Mouse (Mus musculus) liver, adult 10 weeks (tissue): ENCODE measurements around the gene Hic2. TPM values are rescaled to one million over a fixed set of nuclear protein-coding genes. Genes with fewer than 3 reads are reported as not detected.

Experiments
- polyA plus RNA-seq: library from polyadenylated mRNA; stranded (reverse); fragments of 350-450 nt; fragmentation: Illumina TruSeq; extraction: RNeasy Lipid Tissue Mini Kit (QIAGEN cat#74804); gene quantifications from one replicate; pipeline ENCODE4 v1.2.3, GENCODE M21; 2014; ENCODE audit warnings: low read depth, low replicate concordance

The Hic2 gene
- 0.40 TPM for polyA plus RNA-seq

DNA sequence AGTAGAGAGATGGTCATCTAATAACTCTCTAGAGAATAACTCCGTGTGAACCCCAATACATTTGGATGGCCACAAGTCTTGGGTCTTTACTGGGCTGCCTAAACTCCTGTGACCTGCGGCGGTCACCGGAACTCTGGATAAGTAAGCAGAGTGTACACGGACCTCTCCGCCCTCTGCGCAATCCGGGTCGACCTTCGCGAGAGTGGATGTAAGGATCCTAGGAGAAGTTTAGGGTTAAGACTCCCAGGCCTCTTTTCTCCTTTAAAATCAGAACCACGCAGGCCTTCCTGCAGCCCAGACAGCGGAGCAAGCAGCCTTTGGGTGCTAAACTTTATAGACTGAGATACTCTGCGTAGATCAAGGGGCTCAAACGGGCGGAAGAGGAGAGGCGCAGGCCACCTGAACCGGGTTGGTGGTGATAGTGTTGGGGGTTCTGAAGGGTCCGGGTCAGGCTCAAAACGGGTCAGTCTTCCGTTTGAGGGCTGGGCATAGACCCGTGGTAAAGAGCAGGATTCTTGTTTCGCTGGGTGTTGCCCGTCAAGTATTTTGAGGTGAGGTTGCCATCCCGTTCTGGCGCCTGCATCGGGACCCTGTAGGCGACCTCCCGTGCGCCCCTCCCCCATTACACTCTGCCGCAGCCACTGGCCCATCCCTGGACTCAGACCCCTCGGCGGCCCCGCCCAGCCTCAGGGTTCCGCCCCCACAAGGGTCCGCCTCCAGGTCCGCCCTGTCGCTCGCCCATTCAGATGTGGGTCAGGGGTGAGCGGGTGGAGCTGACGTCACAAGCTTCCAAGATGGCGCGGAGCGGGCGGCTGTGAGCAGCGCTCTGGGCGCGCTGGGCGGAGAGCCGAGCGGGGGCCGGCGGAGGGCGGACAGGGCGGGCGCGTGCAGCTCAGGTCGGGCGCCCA, at the start of gene Hic2:
TSS of gene Hic2 (plus strand) at position 779 of the 908 bp plus-strand sequence.

DNA sequence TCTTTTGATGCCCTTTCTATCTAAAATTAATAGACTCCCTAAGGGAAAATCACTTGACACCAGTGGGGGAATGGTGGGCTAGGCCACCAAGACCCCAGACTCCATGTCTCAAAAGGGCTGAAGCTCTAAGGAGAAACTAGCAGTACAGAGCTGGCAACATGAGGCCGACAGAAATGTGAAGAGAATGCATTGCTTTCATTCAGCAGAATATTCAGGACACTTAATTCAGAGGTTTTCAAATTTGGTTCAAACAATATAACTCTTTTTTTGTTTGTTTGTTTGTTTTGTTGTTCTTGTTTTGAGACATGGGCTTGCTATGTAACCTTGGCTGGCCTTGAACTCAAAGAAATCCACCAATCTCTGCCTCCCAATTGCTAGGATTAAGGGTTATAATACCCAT, 30.8 kb upstream of the Hic2 start, which contains the start of gene Ube2l3:
TSS of gene Ube2l3 (minus strand) at position 101 of the 400 bp plus-strand sequence.

DNA sequence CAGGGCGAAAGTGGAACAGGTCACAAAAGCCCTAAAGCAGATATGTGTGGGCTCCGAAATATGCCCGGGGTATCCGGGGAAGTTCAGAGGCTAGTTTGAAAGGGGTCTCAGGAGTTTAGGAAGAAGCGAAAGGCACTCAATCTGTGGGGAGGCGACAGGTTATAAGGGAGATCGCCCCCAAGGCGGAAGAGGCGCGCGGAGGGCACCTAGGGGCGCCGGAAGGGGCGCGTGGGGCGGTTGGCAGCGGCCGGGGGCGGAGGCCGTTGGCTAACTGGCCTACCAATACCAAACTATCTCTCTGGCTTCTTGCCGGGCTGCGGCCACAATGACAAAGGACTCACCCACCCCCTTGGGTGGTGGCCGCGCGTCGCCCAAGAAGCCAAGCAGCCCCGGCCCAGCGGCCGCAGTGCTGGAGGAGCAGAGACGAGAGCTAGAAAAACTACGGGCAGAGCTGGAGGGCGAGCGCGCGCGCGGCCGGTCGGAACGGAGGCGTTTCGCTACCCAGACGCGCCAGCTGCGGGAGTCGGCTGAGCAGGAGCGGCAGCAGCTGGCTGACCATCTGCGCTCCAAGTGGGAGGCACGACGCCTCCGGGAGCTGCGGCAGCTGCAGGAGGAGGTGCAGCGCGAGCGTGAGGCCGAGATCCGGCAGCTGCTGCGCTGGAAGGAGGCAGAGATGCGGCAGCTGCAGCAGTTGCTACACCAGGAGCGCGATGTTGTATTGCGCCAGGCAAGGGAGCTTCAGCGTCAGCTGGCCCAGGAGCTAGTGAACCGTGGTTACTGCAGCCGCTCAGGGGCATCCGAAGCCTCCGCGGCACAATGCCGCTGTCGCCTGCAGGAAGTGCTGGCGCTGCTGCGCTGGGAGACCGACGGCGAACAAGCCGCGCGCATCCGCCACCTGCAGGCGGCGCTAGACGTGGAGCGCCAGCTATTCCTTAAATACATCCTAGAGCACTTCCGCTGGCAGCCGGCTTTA, 24.7 kb upstream of the Hic2 start, which contains the start of gene Rimbp3:
TSS of gene Rimbp3 (plus strand) at position 215 of the 973 bp plus-strand sequence.

DNA sequence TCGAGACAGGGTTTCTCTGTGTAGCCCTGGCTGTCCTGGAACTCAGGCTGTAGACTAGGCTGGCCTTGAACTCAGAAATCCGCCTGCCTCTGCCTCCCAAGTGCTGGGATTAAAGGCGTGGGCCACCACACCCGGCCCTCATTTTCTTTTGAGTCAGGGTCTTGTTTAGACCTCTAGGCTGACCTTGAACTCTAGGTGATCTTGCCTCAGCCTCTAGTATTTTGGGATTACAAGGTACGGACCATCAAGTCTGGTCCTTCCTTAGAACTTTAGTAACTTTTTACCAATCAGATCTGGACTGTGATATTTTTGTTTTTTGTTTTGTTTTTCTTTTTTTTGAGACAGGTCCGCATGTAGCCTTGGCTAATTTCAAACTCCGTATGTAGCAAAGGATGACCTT, 42.3 kb downstream of the Hic2 start, which contains the start of gene Tmem191c:
TSS of gene Tmem191c (plus strand) at position 357 of the 400 bp plus-strand sequence.

Other genes with a start within 250 kb of the Hic2 start
- 0.34 TPM for gene Ypel1, start 163.9 kb upstream of the Hic2 start, polyA plus RNA-seq
- gene Ppil2, start 122.3 kb upstream of the Hic2 start, polyA plus RNA-seq, result 38.8 TPM
- gene 2610318N02Rik, start 108.4 kb upstream of the Hic2 start, polyA plus RNA-seq, result not detected
- 16.2 TPM for gene Sdf2l1, start 101.2 kb upstream of the Hic2 start, polyA plus RNA-seq
- not detected for gene Ydjc, start 89.0 kb upstream of the Hic2 start, polyA plus RNA-seq
- gene Ccdc116, start 86.3 kb upstream of the Hic2 start, polyA plus RNA-seq, result not detected
- gene Ube2l3, start 30.9 kb upstream of the Hic2 start, polyA plus RNA-seq, result 130 TPM
- not detected for gene Rimbp3, start 25.0 kb upstream of the Hic2 start, polyA plus RNA-seq
- gene Tmem191c, start 42.5 kb downstream of the Hic2 start, polyA plus RNA-seq, result not detected
- gene Serpind1, start 97.8 kb downstream of the Hic2 start, polyA plus RNA-seq, result 698 TPM
- 37.9 TPM for gene Snap29, start 172.4 kb downstream of the Hic2 start, polyA plus RNA-seq
- 7.7 TPM for gene Pi4ka, start 172.7 kb downstream of the Hic2 start, polyA plus RNA-seq
- 16.2 TPM for gene Crkl, start 218.4 kb downstream of the Hic2 start, polyA plus RNA-seq